Mouse (Mus musculus): ENCODE measurements around the gene Hand2. TPM values are rescaled to one million over a fixed set of nuclear protein-coding genes. Genes with fewer than 3 reads are reported as not detected.

Gene Hand2
- 10 to 100 TPM; 62.1 to 69.6 TPM for total RNA-seq (2021)

DNA sequence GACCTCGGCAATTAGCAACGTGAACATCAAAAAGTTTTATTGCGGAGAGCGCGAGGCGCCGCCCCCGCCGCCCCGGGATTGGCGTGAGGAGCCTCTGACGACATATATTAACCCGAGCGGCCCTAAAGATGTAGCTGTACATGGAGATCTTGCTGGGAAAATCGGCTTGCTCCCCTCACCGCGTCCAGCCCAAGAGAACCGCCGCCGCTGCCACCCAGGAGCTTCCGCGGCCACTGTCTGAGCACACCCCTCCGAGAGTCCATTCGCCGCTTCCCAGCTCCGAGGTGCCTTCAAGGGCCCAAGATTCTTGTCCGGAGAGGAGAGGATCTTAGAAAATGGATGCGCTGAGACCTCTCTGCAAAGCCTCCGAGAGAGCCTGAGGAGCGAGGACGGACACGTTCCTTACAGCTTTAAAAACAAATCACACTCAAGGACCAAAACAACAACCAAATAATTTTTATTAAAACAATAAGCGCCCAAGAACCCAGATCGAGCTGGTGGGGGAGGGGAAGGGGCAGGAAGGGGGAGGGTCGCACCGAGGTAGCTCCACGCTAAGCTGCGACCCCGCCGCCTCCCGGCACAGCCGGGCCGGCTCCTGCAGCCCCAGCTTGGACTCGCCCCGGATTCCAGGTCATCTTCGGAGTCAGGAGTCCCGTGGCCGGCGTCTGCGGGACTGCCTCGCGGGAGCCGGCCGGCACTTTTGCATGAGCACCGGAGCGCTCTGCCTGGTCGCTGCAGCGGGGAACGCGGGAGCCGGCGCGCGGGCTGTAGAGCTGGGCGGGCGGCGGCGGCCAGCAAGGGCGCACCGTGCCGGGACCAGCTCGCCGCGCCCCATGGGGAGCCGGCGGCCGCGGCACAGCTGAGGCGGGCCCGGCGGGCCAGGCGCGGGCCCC is at the start of gene Hand2:
Gene Hand2 (plus strand): TSS at position 133 of the 893 bp plus-strand sequence.
- DNase-seq: peak; percentile 90

DNA sequence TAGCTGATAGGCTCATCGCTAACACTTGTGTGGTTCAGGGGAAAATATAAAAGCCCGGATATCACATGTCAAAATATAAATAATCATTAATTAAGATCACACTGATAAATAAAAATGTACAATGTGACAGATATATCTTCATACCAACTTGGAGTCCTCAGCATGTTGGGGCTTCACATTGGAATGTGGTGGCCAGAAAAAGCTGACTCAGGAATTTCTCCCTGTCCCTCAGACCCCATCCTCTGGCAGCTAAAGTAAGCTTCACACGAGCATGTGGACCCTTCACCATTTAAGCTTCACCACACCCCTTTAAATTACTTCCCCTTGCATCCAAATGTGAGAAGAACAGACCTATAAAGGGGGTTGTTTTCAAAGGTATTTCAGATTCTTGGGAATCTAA is 47.7 kb upstream of the Hand2 start:
- DNase-seq: no peak

DNA sequence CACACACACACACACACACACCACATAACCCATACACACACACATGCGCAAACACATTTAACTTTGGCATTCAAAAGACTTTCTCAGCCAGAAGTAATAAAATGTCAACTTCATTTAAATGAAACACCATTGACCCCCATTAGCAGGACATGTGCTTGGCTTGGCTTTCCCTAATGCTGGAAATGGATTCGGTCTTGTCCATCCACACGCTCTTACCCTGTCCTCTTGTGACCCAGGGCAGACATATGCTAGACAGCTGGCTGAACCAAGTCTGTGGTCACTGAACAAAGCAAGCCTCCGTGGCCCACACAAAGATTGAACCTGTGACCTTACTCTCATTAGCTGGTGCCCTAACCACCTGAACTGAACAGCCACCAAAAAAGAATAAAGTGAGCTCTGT is 27.3 kb upstream of the Hand2 start:
- no peak for DNase-seq

DNA sequence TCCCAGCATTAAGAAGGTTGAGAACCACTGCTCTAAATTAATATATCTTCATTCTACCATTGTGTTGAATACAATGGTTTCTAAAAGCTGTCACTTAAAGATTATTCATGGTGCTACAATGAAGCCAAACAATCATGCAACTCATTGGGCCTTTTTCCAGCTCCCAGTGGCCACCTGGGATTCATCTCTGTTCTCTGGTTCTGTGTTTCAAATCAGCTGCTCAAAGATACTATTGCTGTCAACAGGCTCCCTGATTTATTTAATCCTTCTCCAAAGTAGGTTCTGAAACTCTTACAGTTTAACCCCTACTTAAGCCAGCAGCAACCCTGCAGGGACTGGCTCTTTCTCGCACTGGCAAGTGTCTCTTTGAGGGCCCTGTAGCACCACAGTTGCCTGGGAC is 17.3 kb upstream of the Hand2 start:
- peak; percentile 56 for DNase-seq

DNA sequence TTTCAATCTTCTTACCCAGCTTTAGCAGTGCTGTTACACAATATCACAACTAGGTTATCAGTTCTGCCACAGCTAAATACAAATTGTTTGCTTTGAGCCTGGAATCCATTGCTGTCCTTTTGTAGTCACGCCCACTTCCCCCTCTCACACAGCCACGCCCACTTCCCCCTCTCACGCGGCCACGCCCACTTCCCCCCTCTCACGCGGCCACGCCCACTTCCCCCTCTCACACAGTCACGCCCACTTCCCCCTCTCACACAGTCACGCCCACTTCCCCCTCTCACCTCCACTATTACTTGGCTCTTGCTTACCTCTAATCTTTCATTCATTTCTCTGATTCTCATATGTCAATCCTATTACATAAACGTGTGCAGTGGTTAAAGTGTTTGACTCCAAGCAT is 15.8 kb upstream of the Hand2 start:
- DNase-seq: peak; percentile 46

DNA sequence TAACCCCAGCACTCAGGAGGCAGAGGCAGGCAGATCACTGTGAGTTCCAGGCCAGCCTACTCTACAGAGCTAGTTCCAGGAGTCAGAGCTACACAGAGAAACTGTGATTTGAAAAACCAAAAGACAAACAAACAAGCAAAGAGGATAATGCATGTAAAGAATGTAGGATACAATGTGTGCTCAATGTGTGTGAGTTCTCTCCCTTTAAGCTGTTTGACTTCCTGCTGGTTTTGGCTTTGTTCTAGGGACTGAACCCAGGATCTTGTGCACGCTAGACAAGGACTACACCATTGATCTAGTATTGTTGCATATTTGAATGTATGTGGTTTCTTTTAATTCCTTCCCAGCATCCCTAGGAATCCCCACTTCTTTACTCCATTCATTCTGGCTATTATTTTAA is 14.3 kb upstream of the Hand2 start:
- no peak for DNase-seq

DNA sequence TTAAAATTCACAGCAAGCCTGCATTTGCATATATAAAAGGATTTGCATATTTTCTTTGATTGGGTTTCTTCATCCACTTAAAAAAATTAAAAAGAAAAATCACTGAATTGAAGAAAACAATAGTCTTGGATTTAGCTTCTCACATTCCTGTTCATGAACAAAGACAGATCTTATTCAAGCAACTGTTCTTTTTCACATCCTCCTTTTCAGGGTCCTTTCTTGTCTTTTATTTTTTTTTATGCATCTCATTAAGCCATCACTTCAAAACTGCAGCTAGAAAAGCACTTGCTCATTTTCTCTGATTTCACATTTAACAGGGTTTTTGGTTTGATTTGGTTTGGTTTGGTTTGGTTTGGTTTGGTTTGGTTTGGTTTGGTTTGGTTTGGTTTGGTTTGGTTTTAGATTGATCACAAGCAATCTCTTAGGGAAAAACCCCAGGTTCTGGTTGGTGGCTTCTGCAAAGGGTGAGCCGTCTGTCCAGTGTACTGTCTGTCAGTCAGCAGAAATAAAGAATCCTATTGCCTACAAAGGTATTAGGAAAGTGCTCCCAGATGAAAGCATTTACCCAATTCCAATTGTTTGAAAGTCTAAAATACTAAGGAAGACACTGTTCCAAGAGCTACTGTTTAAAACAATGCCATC is 10.8 kb upstream of the Hand2 start:
- DNase-seq: no peak

DNA sequence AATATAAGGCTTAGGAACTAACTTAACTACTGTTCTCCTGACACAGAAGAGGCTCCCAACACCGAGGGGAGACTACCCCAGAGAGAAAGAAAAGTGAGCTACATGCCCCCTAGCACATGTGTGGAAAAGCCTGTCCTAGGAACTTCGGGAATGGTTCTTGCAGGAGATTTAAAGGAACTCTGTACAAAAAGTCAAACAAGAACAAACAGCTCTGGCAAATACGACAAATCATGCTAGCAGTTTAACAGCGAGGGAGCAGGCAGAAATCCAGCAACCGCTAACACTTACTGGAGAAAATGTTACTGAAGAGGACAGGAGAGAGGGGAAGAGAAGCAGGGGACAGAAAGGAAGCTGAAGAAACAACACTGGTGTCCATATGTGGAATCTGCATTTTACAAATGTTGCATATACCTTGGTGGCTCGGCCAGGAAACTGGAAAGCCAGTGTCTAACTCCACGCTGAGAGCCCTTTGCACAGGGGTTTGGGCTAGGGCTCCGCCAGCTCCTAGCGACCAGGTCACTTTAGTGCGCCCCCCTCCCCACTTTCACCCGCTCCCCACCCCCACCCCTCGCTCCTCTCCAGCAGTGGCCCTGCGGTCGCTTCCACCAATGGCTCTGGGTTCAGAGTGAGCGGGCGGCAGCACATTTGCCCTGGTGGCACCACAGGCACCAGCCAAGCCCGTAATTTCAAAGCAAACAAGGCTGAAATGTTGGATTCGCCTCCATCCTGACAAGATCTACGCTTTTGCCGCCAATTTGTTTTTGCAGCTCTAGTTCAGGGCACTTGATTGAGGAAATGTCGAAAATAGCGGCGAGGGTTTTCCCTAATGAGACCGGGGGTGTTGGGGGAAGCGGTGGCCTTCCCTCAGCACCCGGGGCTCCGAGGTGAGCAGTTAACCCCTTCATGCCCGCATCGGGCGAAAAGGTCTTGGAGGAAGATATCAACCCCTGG is 8.5 kb upstream of the Hand2 start:
- DNase-seq: peak; percentile 71

DNA sequence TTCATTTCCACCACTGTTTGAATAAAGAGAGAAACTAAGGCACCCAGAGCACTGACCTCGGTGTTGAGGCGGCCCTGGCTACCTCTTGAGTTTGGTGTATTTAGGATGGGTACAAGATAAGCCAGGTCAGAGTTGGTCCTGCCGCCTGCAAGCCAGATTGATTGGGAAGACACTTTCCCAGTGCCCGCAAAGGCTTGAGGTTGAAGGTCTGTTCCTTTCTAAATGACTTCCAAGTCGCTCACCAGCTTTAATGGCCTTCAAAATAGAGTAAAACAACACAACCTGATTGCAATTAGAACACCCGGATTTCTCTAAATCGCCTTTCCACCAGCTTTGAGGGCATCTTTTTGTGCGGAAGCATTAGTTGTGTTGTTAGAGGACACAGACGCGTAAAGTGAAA is 7.2 kb upstream of the Hand2 start:
- no peak for DNase-seq

DNA sequence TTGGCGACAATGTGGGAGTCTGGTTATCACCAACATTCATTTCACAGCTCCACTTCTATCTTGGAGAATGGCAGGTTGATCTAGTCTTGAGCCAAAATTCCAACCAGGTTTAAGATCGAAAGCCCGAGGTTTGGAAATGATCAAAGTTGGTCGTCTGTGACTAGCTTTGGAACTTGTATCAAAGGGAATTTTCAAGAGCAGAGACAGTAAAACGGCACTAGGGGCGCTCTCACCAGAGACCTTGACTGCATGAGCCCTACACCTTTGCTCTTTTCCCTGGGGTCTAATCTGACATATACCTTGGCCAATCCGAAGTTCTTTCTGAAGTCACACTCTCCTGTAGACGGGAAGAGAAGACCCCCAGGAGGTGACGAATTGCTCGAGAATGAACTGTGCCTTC is 6.6 kb upstream of the Hand2 start:
- peak; percentile 62 for DNase-seq

DNA sequence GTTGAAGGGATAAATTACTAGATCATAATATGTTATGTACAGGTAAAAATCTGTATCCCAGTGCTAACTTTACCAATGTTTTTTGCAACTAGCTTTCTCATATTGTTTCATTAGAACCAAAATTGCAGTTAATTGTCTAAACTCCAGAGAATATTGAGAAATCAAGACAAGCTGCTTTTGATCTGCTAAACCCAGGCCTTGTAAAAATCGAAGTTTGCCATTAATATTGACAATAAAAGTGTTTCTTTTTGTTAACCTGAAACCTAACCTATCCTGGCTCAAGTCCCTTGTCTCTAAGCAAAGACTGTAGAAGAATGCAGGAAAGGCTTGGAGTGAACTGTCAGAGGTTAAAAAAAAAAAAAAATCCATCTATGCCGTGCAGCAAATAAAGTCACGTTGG is 5.3 kb upstream of the Hand2 start:
- DNase-seq: no peak

DNA sequence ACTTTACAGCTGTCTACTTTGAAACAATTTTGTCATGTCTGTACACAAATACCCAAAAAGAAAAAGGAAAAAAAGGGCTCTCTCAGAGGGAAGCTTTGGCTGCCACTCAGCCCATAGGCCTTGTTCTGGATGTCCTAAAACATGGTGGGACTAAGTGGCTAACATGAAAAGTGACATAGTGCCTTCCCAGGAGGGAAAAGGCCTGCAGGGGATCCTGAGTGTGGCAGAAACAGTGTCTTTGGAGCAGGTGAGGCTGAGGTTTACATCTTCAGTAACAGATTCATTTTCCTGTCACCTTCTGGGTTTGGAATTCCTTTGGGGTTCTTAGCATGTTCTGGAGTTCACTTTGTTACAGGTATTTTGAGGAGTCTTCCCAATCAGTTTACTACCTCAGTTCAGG is 3.7 kb upstream of the Hand2 start:
- DNase-seq: no peak

DNA sequence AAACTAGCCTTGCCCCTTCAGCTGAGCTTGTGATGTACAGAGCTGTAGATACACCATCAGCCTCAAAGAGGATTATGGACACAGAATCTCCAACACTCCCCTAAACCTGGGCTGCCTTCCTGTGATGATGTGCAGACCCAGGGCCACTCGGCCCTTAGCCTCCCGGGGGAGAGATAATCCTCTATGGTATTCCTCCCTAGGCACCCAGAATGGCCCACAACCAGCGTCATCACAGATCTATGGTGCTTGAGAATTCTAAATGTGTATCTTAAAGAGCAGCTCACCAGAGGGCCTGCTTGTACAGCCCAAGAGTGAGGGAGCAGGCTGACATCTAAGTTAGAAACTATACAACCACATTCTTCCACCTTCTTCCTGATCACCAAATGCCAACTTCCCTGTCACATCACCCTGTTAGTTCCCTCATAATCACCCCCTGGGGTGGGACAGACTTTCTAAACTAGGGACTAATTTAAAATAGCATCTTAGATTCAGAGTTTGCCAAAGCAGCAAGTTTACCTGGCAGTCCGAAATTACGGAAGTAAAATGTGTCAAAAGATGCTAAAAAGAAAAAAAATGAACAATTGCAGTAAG is 2.8 kb upstream of the Hand2 start:
- DNase-seq: no peak

DNA sequence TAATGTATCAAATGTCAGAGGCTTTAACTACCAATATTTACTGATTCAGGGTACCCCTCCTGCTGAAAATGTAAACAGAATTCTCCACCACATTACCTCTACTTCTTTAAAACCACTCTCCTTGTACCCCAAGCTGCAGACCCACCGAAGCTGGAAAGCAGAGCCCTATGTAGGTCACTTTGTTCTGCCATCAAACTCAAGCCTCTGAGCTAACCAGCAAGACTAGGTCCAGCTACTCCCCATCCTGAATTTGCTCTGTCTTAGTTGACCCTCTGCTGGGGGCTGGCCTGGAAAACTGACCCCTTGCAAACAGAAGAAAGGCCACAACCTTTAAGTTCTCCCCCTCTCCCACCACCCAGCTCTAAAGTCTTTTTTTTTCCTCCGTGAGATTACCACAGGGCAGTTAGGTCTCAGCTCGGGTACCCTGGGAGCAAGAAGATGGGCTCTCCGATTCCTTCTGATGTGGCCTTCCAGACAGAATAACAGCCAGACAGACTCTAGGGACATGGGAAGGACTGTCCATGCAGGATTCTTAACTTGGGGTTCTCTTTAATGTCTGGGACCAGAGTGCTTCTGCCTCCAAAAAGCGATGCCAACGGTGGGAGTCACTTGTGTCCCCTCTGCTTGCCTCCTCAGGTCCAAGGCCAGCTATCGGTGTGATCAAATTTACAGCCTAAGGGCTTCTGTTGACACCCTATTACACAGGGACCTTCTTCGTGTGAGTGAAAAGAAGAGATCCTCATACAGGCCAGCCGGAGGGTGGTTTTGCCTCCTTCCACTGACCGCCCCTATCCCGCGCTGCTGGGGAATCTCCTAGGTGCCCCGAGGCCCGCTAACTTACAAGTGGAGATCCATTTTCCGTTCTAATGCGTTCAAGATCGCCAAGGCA is 1.4 kb upstream of the Hand2 start:
- no peak for DNase-seq

DNA sequence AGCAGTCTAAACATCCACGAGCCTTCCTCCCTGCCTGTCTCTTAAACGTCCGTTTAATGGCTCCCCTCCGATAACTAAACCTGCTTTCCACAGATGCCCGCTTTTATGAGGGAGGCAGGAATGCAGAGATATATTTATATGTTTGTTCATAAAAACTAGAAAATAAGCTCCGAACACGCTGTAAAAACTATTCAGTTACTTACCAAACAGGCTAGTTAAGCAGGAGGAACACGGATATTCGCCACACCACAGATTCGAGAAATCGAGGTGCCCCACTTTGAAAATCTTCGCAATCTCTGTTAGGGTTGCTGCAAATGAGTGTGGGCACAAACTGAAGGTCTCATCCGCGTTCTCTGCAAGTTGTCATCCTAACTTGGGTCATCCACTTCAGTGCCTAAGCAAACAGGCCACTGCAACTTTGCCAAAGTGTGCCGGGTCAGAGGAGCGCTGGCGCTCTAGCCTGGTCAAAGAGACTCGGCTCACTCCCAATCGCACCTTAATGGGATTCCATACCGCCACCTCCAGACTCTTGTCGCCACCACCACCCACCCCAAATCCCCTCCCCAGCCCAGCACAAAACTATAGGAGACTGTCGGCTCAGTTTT is 700 bp upstream of the Hand2 start:
- DNase-seq: peak; percentile 67

DNA sequence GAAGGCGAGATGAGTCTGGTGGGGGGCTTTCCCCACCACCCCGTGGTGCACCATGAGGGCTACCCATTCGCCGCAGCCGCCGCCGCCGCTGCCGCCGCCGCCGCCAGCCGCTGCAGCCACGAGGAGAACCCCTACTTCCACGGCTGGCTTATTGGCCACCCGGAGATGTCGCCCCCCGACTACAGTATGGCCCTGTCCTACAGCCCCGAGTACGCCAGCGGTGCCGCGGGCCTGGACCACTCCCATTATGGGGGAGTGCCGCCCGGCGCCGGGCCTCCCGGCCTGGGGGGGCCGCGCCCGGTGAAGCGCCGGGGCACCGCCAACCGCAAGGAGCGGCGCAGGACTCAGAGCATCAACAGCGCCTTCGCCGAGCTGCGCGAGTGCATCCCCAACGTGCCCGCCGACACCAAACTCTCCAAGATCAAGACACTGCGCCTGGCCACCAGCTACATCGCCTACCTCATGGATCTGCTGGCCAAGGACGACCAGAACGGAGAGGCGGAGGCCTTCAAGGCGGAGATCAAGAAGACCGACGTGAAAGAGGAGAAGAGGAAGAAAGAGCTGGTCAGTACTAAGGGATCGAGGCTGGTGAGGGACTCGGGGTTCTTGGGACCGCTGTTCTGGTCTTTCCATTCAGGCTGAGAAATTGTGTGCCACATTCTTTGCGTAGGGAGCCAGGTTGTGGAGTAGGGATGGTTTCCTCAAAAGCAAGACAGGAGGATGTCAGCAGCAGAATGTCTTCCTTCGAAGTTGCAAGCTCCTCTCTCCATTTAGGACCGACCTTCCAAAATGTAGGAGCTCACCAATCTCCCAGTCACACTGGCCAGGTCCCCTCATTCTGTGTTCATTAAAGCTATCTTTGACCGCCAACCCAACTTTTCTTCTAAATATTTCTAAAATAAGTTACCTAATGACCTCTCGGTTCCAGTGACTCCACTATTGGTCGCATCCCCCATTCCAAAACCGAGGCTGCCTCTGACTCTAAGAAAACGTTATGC is 1.4 kb downstream of the Hand2 start:
- peak; percentile 66 for DNase-seq

DNA sequence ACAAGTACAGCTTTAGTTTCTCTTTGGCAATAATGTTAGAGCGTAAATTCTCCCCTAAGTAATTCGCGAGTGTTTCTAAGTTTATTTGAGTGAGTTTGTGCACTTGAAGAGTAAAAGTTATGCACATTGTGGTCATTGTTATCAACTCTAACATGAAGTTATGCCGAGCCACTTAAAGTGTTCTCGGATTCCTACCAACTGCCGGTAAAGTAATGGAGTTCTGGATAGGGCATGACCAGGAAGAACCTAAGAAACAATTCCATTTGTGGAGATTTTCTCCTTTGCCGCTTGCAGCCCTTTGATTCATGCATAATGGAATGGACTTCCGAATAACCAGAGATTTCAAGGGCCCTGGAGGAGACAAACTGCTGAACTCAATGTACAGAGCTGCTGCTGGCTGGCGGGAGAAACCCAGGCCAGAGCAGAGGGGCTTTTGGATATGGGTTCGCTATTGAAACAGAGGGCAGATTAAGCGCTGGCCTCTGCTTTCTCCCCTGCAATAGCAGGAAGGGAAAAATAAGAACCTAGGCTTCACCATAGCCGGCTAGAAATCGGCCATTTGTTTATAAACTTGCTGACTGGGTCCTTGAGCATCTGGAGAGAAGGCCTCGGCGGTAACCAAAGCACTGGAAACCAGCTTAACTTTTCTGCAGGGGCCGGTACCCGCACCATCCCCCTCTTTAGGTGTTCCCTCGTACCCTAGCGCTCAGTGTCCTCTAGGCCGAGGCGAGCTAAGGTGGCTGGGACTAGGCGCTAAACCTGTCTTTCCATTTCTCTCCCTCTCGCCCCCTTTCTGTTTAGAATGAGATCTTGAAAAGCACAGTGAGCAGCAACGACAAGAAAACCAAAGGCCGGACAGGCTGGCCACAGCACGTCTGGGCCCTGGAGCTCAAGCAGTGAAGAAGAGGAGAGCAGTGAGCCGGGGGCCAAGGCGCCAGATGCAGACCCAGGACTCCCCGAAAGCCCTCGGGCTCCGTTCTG is 2.5 kb downstream of the Hand2 start:
- no peak for DNase-seq

DNA sequence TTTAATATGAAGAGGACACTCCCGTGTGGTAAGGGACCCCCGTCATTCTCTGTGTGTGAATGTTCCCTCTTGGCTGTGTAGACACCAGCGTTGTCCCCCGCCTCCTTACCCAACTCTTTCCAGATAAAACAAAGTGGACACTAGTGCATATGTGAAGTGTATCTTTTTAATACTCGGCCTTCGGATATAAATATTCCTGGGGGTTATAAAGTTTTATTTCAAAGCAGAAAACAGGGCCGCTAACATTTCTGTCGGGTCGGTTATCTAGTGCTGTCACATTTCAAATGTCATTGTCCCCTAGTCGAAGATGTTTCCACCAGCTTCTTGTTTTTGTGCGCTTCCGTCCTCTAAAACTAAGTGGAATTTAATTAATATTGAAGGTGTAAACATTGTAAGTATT is 3.3 kb downstream of the Hand2 start:
- DNase-seq: no peak
